Mouse (Mus musculus) CH12F3 (cell line): ENCODE results near the gene Rufy3.
"Not testable (repeated sequence)": the region's sequence is repeated elsewhere in the genome, so short reads cannot be mapped to it uniquely, and the experiment has no call there.

Experiments used
- in situ Hi-C: fragments of 300-500 bp; cut with MboI; formaldehyde crosslinking; loops from 2 replicates; pipeline ENCODE4 v1.14.3; 2020; ENCODE audit warnings: low sequenced_read_pairs

Rufy3 gene

GRCm38 (mm10) chr5:88564501-88565147, at the start of gene Rufy3:
Gene Rufy3, plus strand, starts transcription at chr5:88565040.
- in situ Hi-C loops = no loop called here

DNA sequence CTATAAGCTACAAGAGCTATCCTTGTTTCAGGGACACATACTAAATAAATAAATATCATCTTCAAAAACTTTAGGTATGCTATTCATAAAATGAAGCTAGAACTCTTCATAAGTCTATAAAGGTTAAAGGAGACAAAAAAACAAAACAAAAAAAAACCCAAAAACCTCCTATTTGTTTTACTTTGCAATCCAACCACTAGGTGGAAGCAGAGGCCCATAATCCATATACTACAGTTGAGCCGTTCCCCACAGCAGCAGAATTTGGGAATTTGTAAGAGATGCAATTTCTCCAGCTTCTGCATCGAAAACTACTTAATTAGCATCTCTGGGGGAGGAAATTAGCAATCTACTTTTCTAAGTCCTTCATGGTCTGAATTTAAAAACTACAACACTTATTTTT, 45.6 kb upstream of the Rufy3 start:
- in situ Hi-C loops = no loop called here

DNA sequence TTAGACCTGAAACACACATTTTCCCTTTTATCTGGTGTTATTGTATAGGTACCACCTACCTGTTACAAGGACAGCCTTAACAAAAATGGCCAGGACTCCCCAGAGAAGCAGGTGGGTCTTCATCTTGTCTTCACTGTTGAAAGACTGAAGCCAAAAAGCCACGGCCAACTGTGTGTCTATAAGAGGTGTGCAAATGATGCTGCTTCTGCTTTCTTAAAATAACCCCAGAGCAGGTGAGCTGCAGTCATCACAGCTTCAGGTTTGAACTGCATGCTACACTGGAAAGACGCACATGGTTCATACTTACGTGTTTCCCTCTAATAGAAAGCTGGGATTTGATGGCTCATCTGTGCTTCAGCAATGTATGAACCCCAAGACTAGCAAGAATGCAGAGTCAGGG, 37.2 kb upstream of the Rufy3 start, which contains the start of gene Jchain:
Jchain (minus strand) TSS at position 235 of the 400 bp plus-strand sequence.
- in situ Hi-C loops = no loop called here

DNA sequence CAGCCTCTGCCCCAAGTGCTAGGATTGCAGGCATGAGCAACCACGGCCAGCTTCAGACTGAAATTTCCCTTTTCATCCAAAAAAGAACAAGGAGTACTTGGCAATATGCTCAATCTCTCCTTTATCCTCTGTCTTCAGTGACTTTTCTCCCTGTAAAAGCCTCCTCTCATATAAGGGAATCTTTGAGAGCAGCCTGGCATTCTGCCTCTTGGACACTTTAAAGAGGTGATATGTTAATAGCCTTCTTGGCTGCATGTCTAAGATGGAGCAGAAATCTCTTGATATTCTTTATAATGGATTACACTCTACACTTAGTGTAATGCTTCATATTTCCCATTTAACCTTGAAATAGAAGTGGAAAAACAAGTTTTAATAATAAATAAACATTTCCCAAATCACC, 33.9 kb upstream of the Rufy3 start:
- in situ Hi-C loops = no loop called here

- in situ Hi-C loops = no loop called here
Measured at GRCm38 (mm10) chr5:88534697-88535096, 30.1 kb upstream of the Rufy3 start.

DNA sequence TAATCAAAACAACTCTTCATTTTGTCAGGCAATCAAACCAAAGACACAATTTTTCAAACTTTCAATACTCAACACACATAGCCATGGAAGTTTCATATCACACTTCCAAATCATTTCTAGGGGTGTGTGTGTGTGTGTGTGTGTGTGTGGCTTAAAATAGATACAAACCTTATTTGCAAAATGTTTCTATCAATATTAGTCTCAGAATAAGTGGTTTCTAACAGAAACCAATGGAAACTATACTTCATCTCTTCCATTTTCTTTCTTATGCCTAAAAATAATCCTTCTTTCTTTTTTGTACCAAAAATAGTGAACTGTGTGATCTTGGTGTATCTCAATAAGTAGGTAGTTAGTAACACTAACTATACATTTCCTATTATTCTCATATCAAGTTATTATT, 24.0 kb upstream of the Rufy3 start:
- in situ Hi-C loops = no loop called here

- in situ Hi-C loops = no loop called here
Measured at GRCm38 (mm10) chr5:88542651-88543282, 22.1 kb upstream of the Rufy3 start.

- in situ Hi-C loops = not testable (repeated sequence)
Measured at GRCm38 (mm10) chr5:88544411-88544810, 20.4 kb upstream of the Rufy3 start.

GRCm38 (mm10) chr5:88545536-88545935, 19.3 kb upstream of the Rufy3 start:
- in situ Hi-C loops = no loop called here

GRCm38 (mm10) chr5:88553271-88554085, 11.4 kb upstream of the Rufy3 start:
- in situ Hi-C loops = no loop called here

DNA sequence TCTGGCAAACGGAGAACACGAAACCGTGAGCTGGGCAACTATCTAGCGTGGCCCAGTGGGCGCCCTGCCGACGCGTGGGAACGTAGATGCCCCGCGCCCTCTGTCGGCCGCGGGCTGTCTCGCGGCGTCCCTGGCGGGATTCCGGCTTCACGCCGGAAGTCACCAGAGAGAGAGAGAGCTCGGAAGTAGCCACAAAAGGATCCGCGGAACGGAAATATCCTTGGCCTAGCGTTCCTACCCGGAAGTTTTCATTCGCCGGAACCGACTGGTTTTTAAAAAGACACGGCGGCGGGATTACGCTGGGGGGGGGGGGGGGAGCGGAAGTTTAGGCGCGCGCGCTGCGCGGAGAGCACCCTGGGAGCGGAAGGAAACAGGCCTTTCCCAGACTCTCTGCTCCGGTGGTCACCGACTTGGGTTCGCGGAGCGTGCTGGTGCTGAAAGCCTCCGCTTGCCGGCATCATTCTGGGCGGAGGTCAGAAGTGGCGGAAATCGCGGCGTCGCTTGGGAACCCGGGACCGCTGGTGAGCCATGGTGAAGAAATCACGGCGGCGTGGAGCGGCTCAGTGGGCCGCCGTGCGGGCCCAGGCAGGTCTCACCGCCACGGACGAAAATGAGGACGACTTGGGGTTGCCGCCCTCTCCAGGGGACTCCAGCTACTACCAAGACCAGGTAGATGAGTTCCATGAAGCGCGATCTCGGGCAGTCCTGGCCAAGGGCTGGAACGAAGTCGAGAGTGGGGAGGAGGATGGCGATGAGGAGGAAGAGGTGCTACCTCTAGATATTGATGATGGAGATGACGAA, 10.6 kb upstream of the Rufy3 start, which contains the start of gene Utp3:
Utp3 (plus strand) TSS at position 377 of the 801 bp plus-strand sequence.
- in situ Hi-C loops = no loop called here

DNA sequence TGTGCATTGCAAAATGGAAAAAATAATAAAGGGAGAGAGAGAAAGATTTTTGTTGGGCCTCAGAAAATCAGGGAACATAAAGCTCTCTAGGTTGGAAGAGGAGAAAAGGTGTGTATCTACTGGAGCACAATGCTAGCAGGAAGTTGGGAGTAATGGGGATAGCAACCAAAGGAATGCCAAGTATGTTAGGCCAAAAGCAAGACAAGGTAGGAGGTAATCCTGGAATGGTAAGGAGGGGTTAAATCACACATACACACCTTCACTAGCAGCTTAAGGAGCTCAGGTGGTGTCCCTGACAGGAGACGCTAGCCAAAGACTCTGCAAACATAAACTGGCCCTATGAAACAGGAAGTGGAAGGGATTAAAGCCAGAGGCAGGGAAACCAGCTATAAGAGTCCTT, 5.8 kb upstream of the Rufy3 start:
- in situ Hi-C loops = no loop called here

GRCm38 (mm10) chr5:88561080-88561814, 3.6 kb upstream of the Rufy3 start:
- in situ Hi-C loops = no loop called here

- in situ Hi-C loops = no loop called here
Measured at GRCm38 (mm10) chr5:88562863-88563780, 1.7 kb upstream of the Rufy3 start.

- in situ Hi-C loops = no loop called here
Measured at GRCm38 (mm10) chr5:88565148-88566033, 551 bp downstream of the Rufy3 start.

- in situ Hi-C loops = no loop called here
Measured at GRCm38 (mm10) chr5:88566034-88566841, 1.4 kb downstream of the Rufy3 start.

GRCm38 (mm10) chr5:88569541-88569940, 4.7 kb downstream of the Rufy3 start:
- in situ Hi-C loops = no loop called here
